Mouse (Mus musculus): ENCODE measurements around the gene Gm17124.
"Not testable (repeated sequence)": the region's sequence is repeated elsewhere in the genome, so short reads cannot be mapped to it uniquely, and the experiment has no call there.

Gene Gm17124

DNA sequence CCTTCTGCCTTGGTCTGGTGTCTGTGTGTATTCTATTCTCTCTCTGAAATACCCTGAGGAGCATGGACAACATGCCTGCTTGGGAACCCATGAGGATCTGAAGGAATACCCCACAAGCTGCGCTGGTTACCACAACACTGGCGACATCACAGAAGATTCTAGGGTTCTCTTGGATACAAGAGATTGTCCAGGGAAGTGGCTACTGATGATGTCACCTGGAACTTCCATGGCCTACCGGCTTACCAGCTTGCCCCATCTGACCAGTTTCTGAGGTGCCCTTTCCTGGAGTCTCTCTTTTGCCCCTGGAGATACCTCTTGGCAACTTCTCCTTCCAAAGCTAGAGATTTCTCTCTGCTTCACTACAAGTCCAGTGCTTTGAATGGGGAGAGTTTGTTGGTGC is at the start of gene Gm17124:
Gene Gm17124 (minus strand): TSS at position 101 of the 400 bp plus-strand sequence.
- not testable (repeated sequence) for DNase-seq (ENCODE audit: low read depth, low spot score)

DNA sequence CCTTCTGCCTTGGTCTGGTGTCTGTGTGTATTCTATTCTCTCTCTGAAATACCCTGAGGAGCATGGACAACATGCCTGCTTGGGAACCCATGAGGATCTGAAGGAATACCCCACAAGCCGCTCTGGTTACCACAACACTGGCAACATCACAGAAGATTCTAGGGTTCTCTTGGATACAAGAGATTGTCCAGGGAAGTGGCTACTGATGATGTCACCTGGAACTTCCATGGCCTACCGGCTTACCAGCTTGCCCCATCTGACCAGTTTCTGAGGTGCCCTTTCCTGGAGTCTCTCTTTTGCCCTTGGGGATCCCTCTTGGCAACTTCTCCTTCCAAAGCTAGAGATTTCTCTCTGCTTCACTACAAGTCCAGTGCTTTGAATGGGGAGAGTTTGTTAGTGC is 42.1 kb upstream of the Gm17124 start, which contains the start of gene Gm3633:
Gene Gm3633 (minus strand): TSS at position 101 of the 400 bp plus-strand sequence.
- not testable (repeated sequence) for DNase-seq (ENCODE audit: low read depth, low spot score)
